Mouse (Mus musculus): Measurements from ENCODE around the gene Pdxp.

DNA sequence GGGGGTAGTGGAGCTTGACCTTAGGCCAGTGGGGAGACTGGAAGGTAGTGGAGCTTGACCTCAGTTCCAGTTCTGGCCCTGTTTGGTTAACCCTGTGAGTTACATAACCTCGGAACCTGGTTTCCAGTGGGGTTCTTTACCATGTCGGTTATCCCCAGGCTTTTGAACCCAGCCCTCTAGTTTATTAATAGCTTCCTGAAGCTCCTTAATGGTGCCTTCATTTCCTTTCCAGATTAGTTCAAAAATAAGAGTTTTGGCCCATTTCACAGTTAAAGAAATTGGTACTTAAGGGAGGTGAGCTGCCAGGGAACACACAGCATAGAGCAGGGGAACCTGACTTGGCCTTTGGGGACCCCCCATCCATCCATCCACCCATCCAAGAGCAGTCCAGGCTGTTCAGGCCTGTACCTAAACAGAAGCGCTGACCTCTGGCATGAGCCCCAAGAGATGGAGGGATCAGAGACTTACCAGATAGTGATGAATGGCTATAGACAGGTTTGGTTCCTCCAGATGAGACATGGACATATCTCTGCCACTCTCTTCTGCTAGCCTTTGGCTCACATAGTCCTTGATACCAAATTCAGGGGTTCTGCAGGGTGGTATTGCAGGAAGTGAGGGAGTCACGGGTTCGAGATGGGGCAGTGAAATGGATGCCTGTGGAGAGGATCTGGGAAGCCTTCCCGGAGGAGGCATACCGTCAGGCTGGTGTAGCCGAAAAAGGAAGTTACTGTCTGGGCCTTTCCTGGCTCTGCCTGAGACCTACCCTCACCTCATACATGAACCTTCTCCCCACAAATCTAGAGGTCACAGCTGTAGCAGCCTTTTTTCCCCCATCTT, 1.3 kb downstream of the Pdxp start:
- TF ChIP-seq CTCF (IDR thresholded peaks at IDR 0.05; ENCODE audit: extremely low read depth, insufficient read depth, low read length) (no peak), POLR2A (IDR thresholded peaks at IDR 0.05; ENCODE audit: extremely low read depth, insufficient read depth, low read length) (no peak)

Data from cortical plate, adult 2 months (tissue).